Mouse (Mus musculus) myocyte (in vitro differentiated cells): Measurements from ENCODE around the gene Lrmda.

Experiments
- CEBPB ChIP-seq: IDR thresholded peaks from 2 replicates; pipeline ENCODE4 v1.6.1; 2011; ENCODE audit warnings: mild to moderate bottlenecking, moderate library complexity; ENCODE audit not compliant: poor library complexity, insufficient read depth, severe bottlenecking
- E2F4 ChIP-seq: IDR thresholded peaks from one replicate; pipeline ENCODE4 v1.6.1; 2011; ENCODE audit warnings: mild to moderate bottlenecking, control low read depth, moderate library complexity; ENCODE audit not compliant: insufficient read depth
- MAX ChIP-seq: IDR thresholded peaks from one replicate; pipeline ENCODE4 v1.6.1; 2011; ENCODE audit warnings: low read depth, mild to moderate bottlenecking, control low read depth
- MYOD1 ChIP-seq, 3 experiments: IDR thresholded peaks; one replicate each; pipeline ENCODE4 v1.6.1; 2011; ENCODE audit warnings: control low read depth in 2 of 3, low read depth in 2 of 3, mild to moderate bottlenecking in 2 of 3, moderate library complexity in 1 of 3; ENCODE audit not compliant: insufficient read length in 2 of 3, control insufficient read depth in 1 of 3
- MYOG ChIP-seq, 3 experiments: IDR thresholded peaks; one replicate each; pipeline ENCODE4 v1.6.1; 2011; ENCODE audit warnings: control low read depth in 2 of 3, low read depth in 2 of 3, mild to moderate bottlenecking in 2 of 3; ENCODE audit not compliant: insufficient read length in 2 of 3, control insufficient read depth in 1 of 3, insufficient read depth in 1 of 3
- POLR2A ChIP-seq: IDR thresholded peaks from one replicate; pipeline ENCODE4 v1.6.1; 2011; ENCODE audit warnings: low read depth, mild to moderate bottlenecking, control low read depth, moderate library complexity; ENCODE audit not compliant: insufficient read length
- POLR2AphosphoS2 ChIP-seq: IDR thresholded peaks from one replicate; pipeline ENCODE4 v1.6.1; 2011; ENCODE audit warnings: low read depth, control low read depth; ENCODE audit not compliant: insufficient read length
- REST ChIP-seq: IDR thresholded peaks from one replicate; pipeline ENCODE4 v1.6.1; 2011; ENCODE audit warnings: mild to moderate bottlenecking, control low read depth, moderate library complexity; ENCODE audit not compliant: insufficient read depth, insufficient read length
- SRF ChIP-seq: IDR thresholded peaks from one replicate; pipeline ENCODE4 v1.6.1; 2011; ENCODE audit warnings: low read depth; ENCODE audit not compliant: control insufficient read depth, insufficient read length
- TCF12 ChIP-seq: IDR thresholded peaks from one replicate; pipeline ENCODE4 v1.6.1; 2011; ENCODE audit warnings: mild to moderate bottlenecking, control low read depth; ENCODE audit not compliant: poor library complexity, insufficient read depth, severe bottlenecking
- TCF3 ChIP-seq: IDR thresholded peaks from one replicate; pipeline ENCODE4 v1.6.1; 2011; ENCODE audit warnings: low read depth, control low read depth; ENCODE audit not compliant: insufficient read length
- USF1 ChIP-seq: IDR thresholded peaks from one replicate; pipeline ENCODE4 v1.6.1; 2011; ENCODE audit warnings: low read depth, mild to moderate bottlenecking, control low read depth, moderate library complexity

GRCm38 (mm10) chr14:23095158-23096016 lies 1075.9 kb downstream of the Lrmda start:
- TF ChIP-seq POLR2A, result no peak
- TF ChIP-seq USF1, result no peak
- TF ChIP-seq MAX, result no peak
- TF ChIP-seq MYOG (IDR thresholded peaks at IDR 0.05; ENCODE audit: control insufficient read depth in 1 of 3, insufficient read depth in 1 of 3, insufficient read length in 2 of 3, low read depth in 2 of 3), result no peak
- no peak for TF ChIP-seq MYOD1 (IDR thresholded peaks at IDR 0.05; ENCODE audit: control insufficient read depth in 1 of 3, insufficient read length in 2 of 3, low read depth in 2 of 3)
- TF ChIP-seq CEBPB, result no peak
- no peak for TF ChIP-seq TCF12
- no peak for TF ChIP-seq POLR2AphosphoS2
- no peak for TF ChIP-seq E2F4
- TF ChIP-seq TCF3, result no peak
- no peak for TF ChIP-seq SRF
- no peak for TF ChIP-seq REST
